Mouse (Mus musculus) embryo, embryonic 11.5 days (tissue): ENCODE data around the gene Ntn1.
A peak's percentile ranks its signal among the peaks of the same experiment; 100 is the strongest.

Experiments
- DNase-seq: peaks from one replicate; pipeline ENCODE4 v3.0.0-alpha.2; 2012; ENCODE audit warnings: low read depth, low spot score

The Ntn1 gene

GRCm38 (mm10) chr11:68400727-68401219 is at the start of gene Ntn1:
TSS of gene Ntn1 (minus strand) at chr11:68400823.
- no peak for DNase-seq

GRCm38 (mm10) chr11:68448356-68448755 is 47.7 kb upstream of the Ntn1 start:
- no peak for DNase-seq

GRCm38 (mm10) chr11:68447242-68447641 is 46.6 kb upstream of the Ntn1 start:
- DNase-seq = no peak

GRCm38 (mm10) chr11:68446547-68446946 is 45.9 kb upstream of the Ntn1 start:
- no peak for DNase-seq

GRCm38 (mm10) chr11:68445901-68446300 is 45.3 kb upstream of the Ntn1 start:
- no peak for DNase-seq

- no peak for DNase-seq
These were observed 42.5 kb upstream of the Ntn1 start for GRCm38 (mm10) chr11:68442983-68443638.

GRCm38 (mm10) chr11:68442346-68442745 is 41.7 kb upstream of the Ntn1 start:
- no peak for DNase-seq

GRCm38 (mm10) chr11:68440965-68441364 is 40.3 kb upstream of the Ntn1 start:
- DNase-seq = no peak

GRCm38 (mm10) chr11:68440100-68440499 is 39.5 kb upstream of the Ntn1 start:
- no peak for DNase-seq

GRCm38 (mm10) chr11:68436376-68436775 is 35.8 kb upstream of the Ntn1 start:
- no peak for DNase-seq

- DNase-seq = no peak
These were observed 35.0 kb upstream of the Ntn1 start for GRCm38 (mm10) chr11:68435601-68436000.

GRCm38 (mm10) chr11:68434697-68435096 is 34.1 kb upstream of the Ntn1 start:
- DNase-seq = no peak

- no peak for DNase-seq
These were observed 32.9 kb upstream of the Ntn1 start for GRCm38 (mm10) chr11:68433534-68433933.

GRCm38 (mm10) chr11:68432361-68433021 is 31.9 kb upstream of the Ntn1 start:
- no peak for DNase-seq

- DNase-seq = peak; percentile 73
These were observed 31.2 kb upstream of the Ntn1 start, which contains the start of gene Pik3r5 for GRCm38 (mm10) chr11:68431699-68432360. TSS of gene Pik3r5 (plus strand) at chr11:68432121.

GRCm38 (mm10) chr11:68430662-68431061 is 30.0 kb upstream of the Ntn1 start:
- no peak for DNase-seq

GRCm38 (mm10) chr11:68427083-68427570 is 26.5 kb upstream of the Ntn1 start:
- DNase-seq = no peak

- DNase-seq = no peak
These were observed 25.1 kb upstream of the Ntn1 start for GRCm38 (mm10) chr11:68425492-68426315.

- DNase-seq = no peak
These were observed 17.2 kb upstream of the Ntn1 start for GRCm38 (mm10) chr11:68417831-68418230.

GRCm38 (mm10) chr11:68417001-68417400 is 16.4 kb upstream of the Ntn1 start:
- no peak for DNase-seq

GRCm38 (mm10) chr11:68408127-68408526 is 7.5 kb upstream of the Ntn1 start:
- no peak for DNase-seq
